Mouse (Mus musculus): ENCODE results near the gene Elovl6.
A peak's percentile ranks its signal among the peaks of the same experiment; 100 is the strongest.

The Elovl6 gene

DNA sequence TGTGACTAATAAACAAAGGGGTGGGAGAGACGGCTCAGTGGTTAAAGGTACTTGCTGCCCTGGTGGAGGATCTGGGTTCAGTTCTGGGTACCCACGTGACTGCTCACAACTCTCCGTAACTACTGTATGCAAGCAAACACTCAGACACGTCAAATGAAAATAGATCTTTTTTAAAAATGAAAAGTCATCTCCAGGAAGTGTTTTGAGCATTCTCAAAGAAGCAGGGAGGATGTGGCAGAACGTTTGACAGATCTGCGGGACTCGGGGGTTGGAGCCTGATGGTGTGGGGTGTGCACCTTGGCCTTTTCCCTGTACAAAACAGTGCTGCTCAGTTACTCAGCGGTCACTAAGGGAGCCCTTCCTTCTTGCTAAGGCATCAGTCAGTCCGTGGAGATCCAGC lies 70.1 kb downstream of the Elovl6 start:
- DNase-seq (ENCODE audit: low spot score in 2 of 2): no peak

DNA sequence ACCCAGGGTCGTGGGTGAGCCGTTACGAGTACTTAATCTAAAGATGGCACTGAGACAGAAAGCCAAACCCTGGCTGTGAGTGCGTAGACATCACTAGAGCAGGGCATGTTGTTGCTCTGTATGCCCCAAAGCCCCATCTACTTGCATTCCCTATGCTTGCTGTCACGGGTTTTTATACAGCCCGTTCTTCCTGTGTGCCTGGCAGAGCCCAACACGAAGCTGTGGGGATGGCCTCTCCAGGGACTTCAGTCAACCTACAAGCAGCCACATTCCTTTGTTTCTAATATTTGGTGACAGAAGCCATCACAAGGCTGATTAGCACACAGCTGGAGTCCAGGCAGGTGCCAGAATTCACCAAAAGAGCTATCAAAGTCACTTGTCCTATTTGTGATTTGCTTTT lies 73.3 kb downstream of the Elovl6 start:
- DNase-seq (ENCODE audit: low spot score in 2 of 2): no peak

DNA sequence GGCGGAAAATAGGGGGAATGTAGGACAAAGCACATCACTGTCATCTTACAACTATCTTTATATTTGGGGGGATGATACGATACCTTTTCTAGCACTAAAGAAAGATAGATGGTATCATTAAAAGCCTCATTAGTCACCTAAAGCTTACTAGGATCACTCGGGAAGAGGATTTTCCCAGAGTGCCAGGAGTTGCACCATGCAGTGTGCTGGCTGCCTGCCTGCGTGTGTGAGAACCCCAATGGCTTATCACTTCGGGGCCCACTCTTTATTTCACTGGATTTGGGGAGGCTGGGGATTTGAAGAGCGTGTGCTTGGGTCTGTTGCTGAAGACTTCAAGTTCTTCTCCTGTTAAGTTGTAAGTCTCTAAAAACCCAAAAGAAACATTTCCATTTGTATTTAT lies 73.8 kb downstream of the Elovl6 start:
- no peak for DNase-seq (ENCODE audit: low spot score in 2 of 2)

DNA sequence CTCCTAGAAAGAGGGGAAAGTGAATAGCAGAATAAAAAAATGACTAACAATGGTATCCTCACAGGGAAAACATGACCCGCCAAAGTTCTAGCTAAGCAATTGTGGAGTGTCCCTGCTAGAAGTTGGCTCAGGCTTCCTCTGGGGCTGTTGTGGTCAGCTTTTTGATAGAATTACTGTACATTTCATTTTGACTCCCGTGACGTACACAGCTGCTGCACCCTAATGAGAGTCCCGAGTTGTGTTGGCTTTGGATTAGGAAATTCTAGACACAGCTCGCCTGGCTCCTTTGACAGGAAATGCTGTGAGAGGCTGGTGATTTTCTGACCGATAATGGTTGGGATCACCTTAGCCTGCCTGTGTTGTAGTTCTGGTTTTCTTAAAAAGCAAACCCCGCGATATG lies 79.5 kb downstream of the Elovl6 start:
- no peak for DNase-seq (ENCODE audit: low spot score in 2 of 2)

DNA sequence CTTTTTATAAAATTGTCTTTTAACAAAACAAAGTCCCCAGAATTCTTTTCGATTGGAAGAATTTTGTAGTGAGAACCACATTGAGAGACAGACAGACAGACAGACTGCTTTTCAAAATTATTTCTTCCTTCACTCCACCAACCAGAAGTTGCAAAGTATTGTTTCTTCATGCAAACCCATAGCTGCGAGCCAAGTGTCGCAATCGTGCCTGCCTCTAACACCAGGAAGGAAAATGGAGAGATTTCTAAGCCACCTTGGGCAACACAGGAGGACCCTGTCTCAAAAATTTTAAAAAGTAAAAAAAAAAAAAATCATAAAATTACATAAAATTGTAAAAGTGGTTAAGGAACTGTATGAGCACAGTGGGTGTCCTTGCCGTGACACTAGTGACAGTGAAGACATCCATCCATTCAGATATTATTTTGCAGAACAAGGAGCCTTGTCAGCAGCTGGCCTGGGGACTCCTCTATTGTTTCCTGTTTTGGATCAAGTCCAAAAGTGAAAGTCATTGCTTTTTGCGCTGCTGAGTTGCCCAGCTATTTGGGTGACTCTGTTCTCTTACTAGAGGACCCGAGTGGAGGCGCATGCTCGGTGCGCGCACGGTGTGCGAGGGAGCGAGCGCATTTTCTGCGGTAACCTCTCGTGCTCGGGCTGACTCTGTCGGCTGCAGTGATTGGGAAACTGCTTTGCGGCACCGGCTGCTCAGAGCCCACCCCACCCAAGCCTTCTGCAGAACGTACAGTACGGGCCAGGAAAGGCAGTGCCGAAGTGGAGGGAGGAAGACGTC lies 80.3 kb downstream of the Elovl6 start:
- no peak for DNase-seq (ENCODE audit: low spot score in 2 of 2)

DNA sequence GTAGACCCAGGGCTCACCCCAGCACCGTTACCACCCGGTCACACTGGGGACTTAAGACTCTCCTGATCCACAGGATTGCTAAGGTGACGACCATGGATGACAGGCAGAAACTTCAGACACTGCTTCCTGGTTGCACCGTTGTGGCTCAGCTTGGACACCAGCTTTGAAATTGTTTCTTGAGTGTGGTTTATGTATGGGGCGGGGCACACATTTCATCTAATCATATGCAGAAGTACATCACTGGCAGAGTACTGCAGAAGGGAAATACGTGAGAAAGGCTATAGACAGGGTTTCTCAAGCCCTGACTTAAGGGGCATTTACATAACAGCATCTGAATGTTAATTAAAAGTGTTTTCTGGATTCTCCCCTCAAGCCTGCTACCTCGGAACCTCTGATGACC lies 81.6 kb downstream of the Elovl6 start:
- no peak for DNase-seq (ENCODE audit: low spot score in 2 of 2)

DNA sequence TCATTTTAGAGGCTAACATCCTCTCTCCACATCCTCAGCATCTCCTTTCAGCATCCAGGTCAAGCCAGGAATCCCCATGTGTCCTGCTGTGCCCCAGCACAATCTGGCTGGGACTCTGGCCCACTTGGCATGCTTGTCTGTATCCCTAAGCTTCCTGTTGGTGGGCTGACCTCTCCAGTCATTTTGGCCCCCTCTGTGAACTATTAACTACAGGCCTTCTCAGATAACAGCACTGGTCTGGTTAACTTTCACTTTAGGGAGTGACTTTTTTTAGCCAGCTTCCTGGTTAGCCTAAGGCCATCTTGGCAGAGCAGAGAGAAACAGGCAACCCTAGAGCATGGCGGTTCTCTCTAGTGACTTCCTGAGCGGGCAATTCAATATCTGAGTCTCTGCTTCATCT lies 82.1 kb downstream of the Elovl6 start:
- DNase-seq (ENCODE audit: low spot score in 2 of 2): no peak

DNA sequence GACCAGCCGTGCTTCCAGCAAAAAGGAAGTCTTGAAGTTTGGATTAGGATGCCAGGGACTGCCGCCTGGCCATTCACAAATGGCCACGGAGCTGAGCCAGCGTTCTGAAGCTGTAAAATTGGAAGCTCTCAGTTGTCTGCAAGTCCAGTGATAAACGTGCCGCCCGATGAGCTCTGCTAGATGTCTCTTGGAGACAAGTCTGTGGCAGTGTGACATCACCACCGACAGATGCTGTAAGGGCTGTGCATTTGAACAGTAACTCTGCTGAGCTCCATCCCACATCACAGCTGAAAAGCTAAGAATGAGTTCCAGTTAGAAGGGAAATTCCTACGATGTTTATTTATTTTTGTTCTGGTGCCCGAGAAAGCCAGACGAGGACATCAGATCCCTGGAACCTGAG lies 85.3 kb downstream of the Elovl6 start:
- DNase-seq (ENCODE audit: low spot score in 2 of 2): no peak

DNA sequence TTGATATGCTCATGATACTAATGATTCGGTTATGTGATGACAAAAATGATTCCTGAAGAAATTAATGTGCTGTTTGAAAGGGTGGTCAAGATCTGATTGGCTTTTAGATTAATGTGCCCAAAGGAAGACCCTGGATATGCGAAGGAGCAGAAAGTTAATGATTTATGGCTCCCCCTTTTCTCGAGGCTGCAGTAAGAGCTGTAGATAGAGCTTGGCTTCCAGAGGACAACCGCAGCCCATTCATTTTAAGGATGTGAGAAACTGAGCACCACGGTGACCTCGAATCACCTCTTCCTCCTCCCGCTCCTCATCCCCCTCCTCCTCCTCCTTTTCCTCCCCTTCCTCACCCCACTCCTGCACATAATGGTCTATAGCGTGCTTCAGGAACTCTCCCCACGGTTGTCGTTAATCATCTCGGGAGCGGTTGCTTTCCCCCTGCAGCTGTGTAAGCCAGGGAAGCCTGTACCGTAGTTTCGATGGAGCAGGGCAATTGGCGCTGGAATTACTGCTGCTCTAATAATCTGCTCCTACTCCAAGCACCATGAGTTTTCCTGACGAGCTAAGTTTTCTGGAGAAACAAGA lies 87.1 kb downstream of the Elovl6 start:
- no peak for DNase-seq (ENCODE audit: low spot score in 2 of 2)

DNA sequence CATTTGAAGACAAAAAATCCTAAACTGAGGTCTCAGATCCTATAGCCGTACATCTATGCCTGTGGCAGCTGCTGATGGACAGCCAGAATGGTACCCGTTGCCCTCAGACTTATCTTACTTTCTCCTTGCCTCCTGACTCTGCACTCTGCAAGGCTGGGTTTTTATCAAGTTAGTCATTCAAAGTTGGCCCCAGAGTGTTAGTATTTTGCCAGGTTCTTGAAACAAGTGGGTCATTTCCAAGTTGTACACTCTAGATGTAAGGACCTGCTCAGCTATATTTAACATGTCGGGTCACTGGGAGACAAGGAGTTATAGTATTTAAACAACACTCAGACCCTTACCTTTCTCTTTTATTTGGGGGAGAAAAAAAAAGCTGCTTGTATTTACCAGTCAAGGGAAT lies 88.6 kb downstream of the Elovl6 start:
- DNase-seq (ENCODE audit: low spot score in 2 of 2): no peak

GRCm38 (mm10) chr3:129621255-129621654 lies 89.1 kb downstream of the Elovl6 start:
- no peak for DNase-seq (ENCODE audit: low spot score in 2 of 2)

DNA sequence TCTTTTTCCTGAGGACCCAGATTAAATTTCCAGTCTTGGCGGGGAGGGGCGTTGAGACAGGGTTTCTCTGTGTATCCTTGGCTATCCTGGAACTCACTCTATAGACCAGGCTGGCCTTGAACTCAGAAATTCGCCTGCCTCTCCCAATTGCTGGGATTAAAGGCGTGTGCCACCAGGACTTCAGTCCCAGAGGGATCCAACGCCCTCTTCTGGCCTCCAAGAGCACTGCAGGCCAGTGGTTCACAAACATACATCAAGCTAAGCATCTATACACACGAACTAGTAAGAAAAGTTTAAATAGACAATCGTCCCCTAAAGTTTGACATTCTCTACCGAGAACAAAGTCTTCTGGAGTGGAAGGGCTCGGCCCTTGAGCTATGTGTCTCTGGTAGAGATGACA lies 90.0 kb downstream of the Elovl6 start:
- no peak for DNase-seq (ENCODE audit: low spot score in 2 of 2)

GRCm38 (mm10) chr3:129622705-129623104 lies 90.5 kb downstream of the Elovl6 start:
- DNase-seq (ENCODE audit: low spot score in 2 of 2): no peak

- no peak for DNase-seq (ENCODE audit: low spot score in 2 of 2)
Measured at GRCm38 (mm10) chr3:129624193-129624805, 92.1 kb downstream of the Elovl6 start.

- DNase-seq (ENCODE audit: low spot score in 2 of 2): no peak
Measured at GRCm38 (mm10) chr3:129627281-129627680, 95.1 kb downstream of the Elovl6 start.

GRCm38 (mm10) chr3:129631018-129631417 lies 98.9 kb downstream of the Elovl6 start:
- no peak for DNase-seq (ENCODE audit: low spot score in 2 of 2)

DNA sequence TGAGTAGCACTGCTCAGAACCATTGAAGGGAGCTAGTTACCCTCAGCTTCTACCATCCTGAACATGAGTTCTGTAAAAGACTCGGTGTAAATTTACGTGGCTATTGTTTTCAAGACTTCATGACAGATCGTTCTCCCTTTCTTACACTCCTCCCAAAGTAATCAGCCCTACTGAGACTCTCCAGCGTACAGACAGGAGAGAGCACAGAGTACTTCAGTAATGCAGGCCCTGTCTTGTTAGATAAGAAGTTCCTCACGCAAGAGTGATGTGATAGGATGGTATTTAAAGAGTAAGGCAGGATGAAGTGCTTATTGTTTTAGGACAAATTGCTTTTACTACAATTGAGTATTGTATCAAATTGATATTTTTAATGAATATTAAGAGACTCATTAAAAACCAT lies 99.7 kb downstream of the Elovl6 start:
- no peak for DNase-seq (ENCODE audit: low spot score in 2 of 2)

- DNase-seq (ENCODE audit: low spot score in 2 of 2): no peak
Measured at GRCm38 (mm10) chr3:129633518-129633917, 101.4 kb downstream of the Elovl6 start.

DNA sequence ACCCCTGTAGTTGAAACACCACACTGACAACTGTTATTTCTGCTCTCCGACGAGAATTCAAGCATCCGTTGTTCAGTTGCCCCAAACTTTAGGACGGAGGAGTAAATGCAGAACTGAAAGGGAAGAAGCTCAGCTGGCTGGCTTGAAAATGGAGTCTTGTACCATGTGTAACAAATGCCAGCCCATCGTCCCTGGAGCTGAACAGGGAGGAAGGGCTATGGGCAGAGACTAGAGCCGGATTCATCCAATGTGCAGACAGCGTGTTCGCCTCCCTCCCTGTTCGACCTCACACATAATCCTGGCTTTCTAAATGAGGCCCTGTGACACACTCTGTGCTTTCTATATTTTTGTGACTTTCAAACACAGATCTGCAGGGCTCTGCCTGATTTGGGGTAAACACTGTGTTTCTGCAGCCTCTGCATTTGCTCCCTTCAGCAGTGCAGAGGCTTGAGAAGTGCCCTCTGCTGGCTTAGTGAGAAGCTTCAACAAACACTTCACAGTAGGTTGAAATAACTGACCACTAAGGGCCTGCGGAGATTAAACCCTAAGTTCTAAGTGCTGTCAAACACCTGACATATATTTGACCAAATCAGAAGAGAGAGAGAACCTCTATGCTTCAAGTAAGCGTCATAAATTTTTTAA lies 102.2 kb downstream of the Elovl6 start:
- peak in 1 of 2 experiments; percentile 15 for DNase-seq (ENCODE audit: low spot score in 2 of 2)

DNA sequence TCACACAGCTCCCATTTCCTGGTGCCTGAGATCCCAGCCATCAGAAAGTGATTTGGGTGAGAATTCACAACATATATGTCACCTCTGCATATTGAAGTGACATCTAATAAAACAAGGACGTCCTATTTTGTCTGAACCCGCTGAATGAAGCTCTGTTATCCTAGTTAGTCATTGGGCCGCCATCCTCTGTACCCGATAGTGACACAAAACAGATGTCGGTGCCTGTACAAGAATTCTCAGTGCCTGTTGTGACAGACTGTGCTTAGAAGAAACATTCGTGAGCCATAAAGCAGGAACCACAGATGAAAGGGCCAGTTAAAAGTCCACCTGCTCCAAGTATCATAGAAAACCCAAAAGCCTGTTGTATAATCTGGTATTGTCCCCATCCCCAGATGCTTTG lies 105.3 kb downstream of the Elovl6 start:
- no peak for DNase-seq (ENCODE audit: low spot score in 2 of 2)

GRCm38 (mm10) chr3:129639701-129640100 lies 107.5 kb downstream of the Elovl6 start:
- DNase-seq (ENCODE audit: low spot score in 2 of 2): no peak

- peak in 1 of 2 experiments; percentile 23 for DNase-seq (ENCODE audit: low spot score in 2 of 2)
Measured at GRCm38 (mm10) chr3:129640211-129641000, 108.3 kb downstream of the Elovl6 start.
